In the genomic region with DNA sequence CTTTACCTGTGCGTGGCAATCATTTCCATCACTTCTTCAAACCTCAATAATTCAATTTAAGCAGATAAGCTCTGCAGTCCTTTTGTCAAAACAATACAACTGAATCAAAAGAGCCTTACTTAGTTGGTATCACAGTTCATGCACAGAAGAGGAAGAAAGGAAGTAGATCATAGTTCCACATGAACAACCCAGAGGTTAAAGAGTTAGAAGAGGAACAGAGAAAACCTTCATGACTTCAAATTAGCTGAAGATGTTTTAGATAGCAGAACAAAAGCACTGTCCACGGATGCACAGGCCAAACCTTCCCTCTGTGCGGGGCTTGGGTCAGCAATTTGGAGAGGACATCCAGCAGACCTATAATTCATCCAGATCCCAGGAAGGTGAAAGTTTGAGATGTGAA, we compare ENCODE assay signal across 28 mouse cellular contexts. TPM values are rescaled to one million over a fixed set of nuclear protein-coding genes. Genes with fewer than 3 reads are reported as not detected.
DNase-seq lines count a peak whose midpoint lies in the region; ATAC-seq and TF ChIP-seq lines count a peak whose summit lies in the region.
"Had no signal": no experiment of that assay in that cellular context is flagged by ENCODE, and none has a peak within 500 bp of the region (broad histone marks: within the 10 kb centered on the region; RNA-seq: fewer than 3 reads in every experiment).

No protein-coding gene starts in this region.

- dilution Hi-C loops in CH12.LX (cut with MboI; ENCODE audit: extremely low pct_ligation_motif_present, extremely low pct_unique_long_range_greater_than_20kb, low sequenced_read_pairs), result no loop called here

- H3K9ac ChIP-seq in CH12.LX (ENCODE audit: insufficient read depth, low read depth), result no peak overlapping the region
- H3K9ac ChIP-seq in midbrain, embryonic 11.5 days (ENCODE audit: low read length), result no peak overlapping the region
- H3K9ac ChIP-seq: embryonic facial prominence, embryonic 13.5 days; forebrain, postnatal 0 days; heart, embryonic 12.5 days; heart, embryonic 15.5 days; hindbrain, embryonic 13.5 days had no signal

- no peak for TF ChIP-seq CTCF in CH12.LX (conservative IDR thresholded peaks at IDR 0.05 in 1 of 2, IDR thresholded peaks at IDR 0.05 in 1 of 2; ENCODE audit: low read depth in 2 of 2, low read length in 2 of 2)

- no peaks in the 10 kb centered on the region for H3K9me3 ChIP-seq in CH12.LX (replicated peaks; ENCODE audit: low read length)
- H3K9me3 ChIP-seq in midbrain, embryonic 11.5 days (ENCODE audit: control insufficient read depth, low read length), result no peaks in the 10 kb centered on the region
- H3K9me3 ChIP-seq: embryonic facial prominence, embryonic 10.5 days; embryonic facial prominence, embryonic 13.5 days; G1E; heart, embryonic 12.5 days; heart, embryonic 15.5 days; hindbrain, embryonic 10.5 days; hindbrain, embryonic 13.5 days had no signal

- peak; percentile 63 for DNase-seq in A20 (ENCODE audit: low read depth, low spot score)
- peak; percentile 21 for DNase-seq in CH12.LX (ENCODE audit: extremely low read depth)
- no peak for DNase-seq in gastrocnemius, adult 18-20 months (ENCODE audit: low spot score)
- DNase-seq in right cerebral cortex, postnatal 25 days, result no peak
- DNase-seq in midbrain, embryonic 11.5 days (ENCODE audit: low spot score, missing footprints), result no peak
- DNase-seq: adrenal gland, postnatal 10 days; adrenal gland, postnatal 36 days; cerebellum, adult 2 months; cerebellum, adult 9-11 months; cerebellum, postnatal 25 days; embryo, embryonic 11 days; forebrain, postnatal 0 days; gastrocnemius, postnatal 25 days; heart, adult 18-20 months; heart, postnatal 10 days; heart, postnatal 36 days had no signal

- H3K4me2 ChIP-seq in CH12.LX (ENCODE audit: insufficient read depth, low read depth, poor library complexity, severe bottlenecking), result no peak overlapping the region
- H3K4me2 ChIP-seq in midbrain, embryonic 11.5 days, result no peak overlapping the region
- H3K4me2 ChIP-seq: embryonic facial prominence, embryonic 13.5 days; heart, embryonic 12.5 days; heart, embryonic 15.5 days; hindbrain, embryonic 13.5 days had no signal

- no peaks in the 10 kb centered on the region for H3K27me3 ChIP-seq in CH12.LX (replicated peaks)
- no peaks in the 10 kb centered on the region for H3K27me3 ChIP-seq in midbrain, embryonic 11.5 days (ENCODE audit: control insufficient read depth, insufficient read depth, low read length)
- H3K27me3 ChIP-seq: embryonic facial prominence, embryonic 13.5 days; heart, embryonic 12.5 days; heart, embryonic 15.5 days; hindbrain, embryonic 13.5 days had no signal

- no peak overlapping the region for H3K4me3 ChIP-seq in CH12.LX (replicated peaks in 1 of 3; ENCODE audit: low read depth in 2 of 3, low read length in 2 of 3, poor library complexity in 1 of 3)
- no peak overlapping the region for H3K4me3 ChIP-seq in midbrain, embryonic 11.5 days (ENCODE audit: low read depth, low read length)
- H3K4me3 ChIP-seq: embryonic facial prominence, embryonic 10.5 days; embryonic facial prominence, embryonic 13.5 days; heart, embryonic 12.5 days; heart, embryonic 15.5 days; hindbrain, embryonic 10.5 days; hindbrain, embryonic 13.5 days had no signal

- H3K27ac ChIP-seq in CH12.LX (ENCODE audit: insufficient read depth, low read depth), result no peak overlapping the region
- no peak overlapping the region for H3K27ac ChIP-seq in midbrain, embryonic 11.5 days (ENCODE audit: low read depth, low read length)
- H3K27ac ChIP-seq: embryonic facial prominence, embryonic 10.5 days; embryonic facial prominence, embryonic 13.5 days; heart, embryonic 15.5 days; hindbrain, embryonic 10.5 days; hindbrain, embryonic 13.5 days had no signal

- no peaks in the 10 kb centered on the region for H3K79me2 ChIP-seq in CH12.LX (replicated peaks; ENCODE audit: control insufficient read depth, extremely low read depth, insufficient read depth, poor library complexity, severe bottlenecking)

- TF ChIP-seq POLR2A in CH12.LX (IDR thresholded peaks at IDR 0.05; ENCODE audit: low read depth, low read length), result no peak

- ATAC-seq in megakaryocyte, adult 5-6 weeks (ENCODE audit: poor library complexity, severe bottlenecking), result peak; percentile 45
- ATAC-seq in midbrain, embryonic 11.5 days (ENCODE audit: low FRiP score), result no peak
- ATAC-seq: forebrain, embryonic 14.5 days; forebrain, postnatal 0 days; hindbrain, embryonic 16.5 days; Patski had no signal

- WGBS in midbrain, embryonic 11.5 days, result 83% methylated on average over 3 of the region's 3 CpGs

- peaks cover 4 to 39% of the 10 kb centered on the region in 2 experiments for H3K4me1 ChIP-seq in CH12.LX (ENCODE audit: control insufficient read depth in 1 of 2, insufficient read depth in 2 of 2)
- peaks cover 2% of the 10 kb centered on the region; the same call in 1 of the 2 replicates for H3K4me1 ChIP-seq in midbrain, embryonic 11.5 days (ENCODE audit: control insufficient read depth, insufficient read depth, low read length)
- H3K4me1 ChIP-seq: embryonic facial prominence, embryonic 10.5 days; embryonic facial prominence, embryonic 13.5 days; heart, embryonic 12.5 days; heart, embryonic 15.5 days; hindbrain, embryonic 10.5 days; hindbrain, embryonic 13.5 days had no signal

- peak; percentile 44; the same call in 1 of the 2 replicates for TF ChIP-seq EP300 in CH12.LX (IDR thresholded peaks at IDR 0.05; ENCODE audit: low read length)

- in situ Hi-C loops in CH12.LX (cut with MboI; ENCODE audit: low pct_ligation_motif_present, low pct_unique_long_range_greater_than_20kb, low sequenced_read_pairs), result no loop called here

- no peak for TF ChIP-seq RAD21 in CH12.LX (IDR thresholded peaks at IDR 0.05; ENCODE audit: low read depth, low read length)

- H3K36me3 ChIP-seq in CH12.LX (replicated peaks in 1 of 2; ENCODE audit: control insufficient read depth in 1 of 2, insufficient read depth in 1 of 2, low read length in 1 of 2), result no peaks in the 10 kb centered on the region
- H3K36me3 ChIP-seq in midbrain, embryonic 11.5 days (ENCODE audit: control insufficient read depth, insufficient read depth, low read length), result no peaks in the 10 kb centered on the region
- H3K36me3 ChIP-seq: embryonic facial prominence, embryonic 10.5 days; embryonic facial prominence, embryonic 13.5 days; G1E; heart, embryonic 12.5 days; heart, embryonic 15.5 days; hindbrain, embryonic 10.5 days; hindbrain, embryonic 13.5 days had no signal

TF ChIP-seq in CH12.LX, 34 proteins besides CTCF, POLR2A, EP300 and RAD21:
- no peak for TF ChIP-seq MAZ (IDR thresholded peaks at IDR 0.05; ENCODE audit: low read depth, low read length)
- TF ChIP-seq UBTF (IDR thresholded peaks at IDR 0.05; ENCODE audit: low read depth, low read length), result no peak
- TF ChIP-seq USF1 (IDR thresholded peaks at IDR 0.05; ENCODE audit: low read depth, low read length), result no peak
- no peak for TF ChIP-seq CHD1 (IDR thresholded peaks at IDR 0.05; ENCODE audit: low read depth, low read length)
- TF ChIP-seq CHD2 (IDR thresholded peaks at IDR 0.05; ENCODE audit: low read length), result no peak
- TF ChIP-seq ZMIZ1 (IDR thresholded peaks at IDR 0.05; ENCODE audit: low read depth, low read length), result no peak
- no peak for TF ChIP-seq JUND (conservative IDR thresholded peaks at IDR 0.05; ENCODE audit: low read depth, low read length)
- TF ChIP-seq MAFK (IDR thresholded peaks at IDR 0.05; ENCODE audit: insufficient replicate concordance, low read length), result no peak
- TF ChIP-seq TCF12 (IDR thresholded peaks at IDR 0.05; ENCODE audit: low read depth, low read length), result no peak
- TF ChIP-seq ZKSCAN1 (IDR thresholded peaks at IDR 0.05; ENCODE audit: borderline replicate concordance, low read depth, low read length), result no peak
- TF ChIP-seq POLR2AphosphoS2 (IDR thresholded peaks at IDR 0.05; ENCODE audit: low read depth, low read length), result no peak
- TF ChIP-seq ZNF384 (IDR thresholded peaks at IDR 0.05; ENCODE audit: low read depth, low read length), result no peak
- no peak for TF ChIP-seq MEF2A (IDR thresholded peaks at IDR 0.05; ENCODE audit: borderline replicate concordance, low read depth, low read length)
- TF ChIP-seq GABPA (IDR thresholded peaks at IDR 0.05; ENCODE audit: insufficient replicate concordance, low read depth, low read length), result no peak
- TF ChIP-seq USF2 (conservative IDR thresholded peaks at IDR 0.05; ENCODE audit: low read depth, low read length), result no peak
- no peak for TF ChIP-seq NRF1 (IDR thresholded peaks at IDR 0.05; ENCODE audit: low read depth, low read length)
- no peak for TF ChIP-seq MYC (IDR thresholded peaks at IDR 0.05; ENCODE audit: low read depth, low read length)
- TF ChIP-seq HCFC1 (IDR thresholded peaks at IDR 0.05; ENCODE audit: low read depth, low read length), result no peak
- TF ChIP-seq RCOR1 (conservative IDR thresholded peaks at IDR 0.05; ENCODE audit: low read depth, low read length), result no peak
- TF ChIP-seq ZC3H11A (IDR thresholded peaks at IDR 0.05; ENCODE audit: low read depth, low read length), result no peak

RNA-seq across cellular contexts. Expression of a gene that starts 0.7 kb away (rescaled TPM):
- total RNA-seq in CH12.LX (2012; rRNA removed) (0.42 and 0.55 TPM in 2 replicates), CH12.LX (2014; rRNA removed) (not detected in 2 replicates)
- not detected in 2 replicates for polyA plus RNA-seq in CH12.LX (2012; ENCODE audit: insufficient read length, low read depth)
- total RNA-seq in megakaryocyte, adult 5-6 weeks (2015), result not detected in 2 replicates
- total RNA-seq in megakaryocyte, adult 5-6 weeks (2017), result 0.12 and 0.22 TPM in 2 replicates
- not detected for total RNA-seq in gastrocnemius, adult 18-20 months (2021)
- polyA plus RNA-seq in midbrain, embryonic 11.5 days (2014; fragmentation: Nextera tagmentation; extraction: Ambion mirVana), result 0.11 and 0.22 TPM in 2 replicates
- total RNA-seq: adrenal gland, postnatal 36 days; gastrocnemius, adult 8-10 months; gastrocnemius, postnatal 25 days; heart, adult 18-20 months; heart, postnatal 10 days; heart, postnatal 36 days had no signal

RNA-seq across cellular contexts. Expression of a gene that starts 46.6 kb away (rescaled TPM):
- 0.04 TPM in 2 replicates for total RNA-seq in CH12.LX (2012; rRNA removed)
- not detected in 2 replicates for total RNA-seq in CH12.LX (2014; rRNA removed)
- 0.09 and 0.10 TPM in 2 replicates for polyA plus RNA-seq in CH12.LX (2012; ENCODE audit: insufficient read length, low read depth)
- total RNA-seq in megakaryocyte, adult 5-6 weeks (2015), result 0.78 and 1.4 TPM in 2 replicates
- 1.1 and 1.4 TPM in 2 replicates for total RNA-seq in megakaryocyte, adult 5-6 weeks (2017)
- not detected for total RNA-seq in gastrocnemius, adult 18-20 months (2021)
- polyA plus RNA-seq in midbrain, embryonic 11.5 days (2014; fragmentation: Nextera tagmentation; extraction: Ambion mirVana), result 0.22 and 0.34 TPM in 2 replicates
- total RNA-seq: gastrocnemius, adult 8-10 months; heart, postnatal 36 days had no signal
- polyA plus RNA-seq: G1E had no signal

RNA-seq across cellular contexts. Expression of a gene that starts 47.0 kb away (rescaled TPM):
- total RNA-seq in CH12.LX (2012; rRNA removed) (not detected in 2 replicates), CH12.LX (2014; rRNA removed) (not detected in 2 replicates)
- not detected in 2 replicates for polyA plus RNA-seq in CH12.LX (2012; ENCODE audit: insufficient read length, low read depth)
- 0.42 and 1.3 TPM in 2 replicates for total RNA-seq in megakaryocyte, adult 5-6 weeks (2015)
- 0.11 and 0.85 TPM in 2 replicates for total RNA-seq in megakaryocyte, adult 5-6 weeks (2017)
- under 1 TPM in 1 of 2 experiments, not detected in 1; 0.05 TPM for total RNA-seq in gastrocnemius, adult 18-20 months (2021)
- polyA plus RNA-seq in midbrain, embryonic 11.5 days (2014; fragmentation: Nextera tagmentation; extraction: Ambion mirVana), result 2.6 and 3.6 TPM in 2 replicates
- total RNA-seq: gastrocnemius, adult 8-10 months; gastrocnemius, postnatal 25 days; heart, adult 18-20 months; heart, postnatal 10 days; heart, postnatal 36 days had no signal
- polyA plus RNA-seq: G1E; heart, embryonic 12.5 days; heart, embryonic 15.5 days; Patski had no signal

Comparison
In these comparisons a context has a peak if more than half of its experiments do, and no peak if none do; other contexts are left out.
1. DNase-seq: peak in A20 (single experiment) and CH12.LX (single experiment); none in gastrocnemius, adult 18-20 months (single experiment), right cerebral cortex, postnatal 25 days (single experiment) and midbrain, embryonic 11.5 days (single experiment).